Mouse (Mus musculus) CH12.LX (cell line): ENCODE data around the gene Grin3b.

ENCODE experiments used
- CTCF ChIP-seq, 2 experiments: IDR thresholded peaks in 1 of 2; conservative IDR thresholded peaks in 1 of 2; 2 replicates each; pipeline ENCODE4 v1.5.1; 2011 to 2012; ENCODE audit warnings: low read depth in 2 of 2, low read length in 2 of 2, improper control_type of control experiment in 1 of 2, inconsistent platforms in 1 of 2, mild to moderate bottlenecking in 1 of 2, moderate library complexity in 1 of 2
- E2F4 ChIP-seq: IDR thresholded peaks from 2 replicates; pipeline ENCODE4 v1.6.1; 2011; ENCODE audit warnings: low read depth, low read length, improper control_type of control experiment; ENCODE audit not compliant: insufficient replicate concordance
- ELF1 ChIP-seq: IDR thresholded peaks from 2 replicates; pipeline ENCODE4 v1.6.1; 2014; ENCODE audit warnings: low read depth, mild to moderate bottlenecking, inconsistent platforms, low read length, improper control_type of control experiment
- EP300 ChIP-seq: IDR thresholded peaks from 2 replicates; pipeline ENCODE4 v1.6.1; 2011; ENCODE audit warnings: low read length, improper control_type of control experiment
- IRF4 ChIP-seq: IDR thresholded peaks from 2 replicates; pipeline ENCODE4 v1.6.1; 2014; ENCODE audit warnings: low read depth, mild to moderate bottlenecking, inconsistent platforms, low read length, improper control_type of control experiment
- KAT2A ChIP-seq: IDR thresholded peaks from 2 replicates; pipeline ENCODE4 v1.6.1; 2012; ENCODE audit warnings: low read length, improper control_type of control experiment, inconsistent platforms; ENCODE audit not compliant: insufficient replicate concordance
- MEF2A ChIP-seq: IDR thresholded peaks from 2 replicates; pipeline ENCODE4 v1.6.1; 2014; ENCODE audit warnings: low read depth, mild to moderate bottlenecking, inconsistent platforms, low read length, improper control_type of control experiment, borderline replicate concordance
- NRF1 ChIP-seq: IDR thresholded peaks from 2 replicates; pipeline ENCODE4 v1.6.1; 2014; ENCODE audit warnings: low read depth, mild to moderate bottlenecking, inconsistent platforms, low read length, improper control_type of control experiment, moderate library complexity
- POLR2A ChIP-seq: IDR thresholded peaks from 2 replicates; pipeline ENCODE4 v1.6.1; 2011; ENCODE audit warnings: low read depth, mild to moderate bottlenecking, improper control_type of control experiment, low read length
- TCF12 ChIP-seq: IDR thresholded peaks from 2 replicates; pipeline ENCODE4 v1.6.1; 2014; ENCODE audit warnings: low read depth, mild to moderate bottlenecking, inconsistent platforms, low read length, improper control_type of control experiment
- ZC3H11A ChIP-seq: IDR thresholded peaks from 2 replicates; pipeline ENCODE4 v1.6.1; 2012; ENCODE audit warnings: low read depth, mild to moderate bottlenecking, inconsistent platforms, low read length, improper control_type of control experiment
- ZKSCAN1 ChIP-seq: IDR thresholded peaks from 2 replicates; pipeline ENCODE4 v1.6.1; 2012; ENCODE audit warnings: low read depth, inconsistent platforms, low read length, improper control_type of control experiment, borderline replicate concordance
- ZMIZ1 ChIP-seq: IDR thresholded peaks from 2 replicates; pipeline ENCODE4 v1.6.1; 2012; ENCODE audit warnings: low read depth, mild to moderate bottlenecking, inconsistent platforms, low read length, improper control_type of control experiment

DNA sequence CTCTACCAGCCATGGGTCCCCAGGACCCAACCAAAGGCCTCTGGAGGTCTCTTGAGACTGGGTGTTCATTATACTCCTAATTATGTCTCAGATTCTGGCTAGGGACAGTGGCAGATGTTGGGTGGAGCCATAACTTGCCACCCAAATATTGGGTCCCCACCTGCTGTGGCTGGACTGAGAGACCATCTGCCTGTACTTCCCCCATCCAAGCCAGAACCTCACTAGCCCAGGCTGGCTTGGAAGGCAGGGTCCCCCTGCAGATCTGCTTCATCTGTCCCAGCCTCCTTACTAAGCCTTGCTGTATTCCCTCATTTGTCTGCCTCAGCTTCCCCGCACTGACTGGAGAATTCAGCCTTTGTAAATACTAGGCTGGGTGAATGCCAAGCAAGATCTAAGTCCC is 2.3 kb upstream of the Grin3b start:
- TF ChIP-seq ZC3H11A (no peak), ELF1 (no peak), CTCF (conservative IDR thresholded peaks at IDR 0.05 in 1 of 2, IDR thresholded peaks at IDR 0.05 in 1 of 2; ENCODE audit: low read depth in 2 of 2, low read length in 2 of 2) (no peak), MEF2A (no peak), ZKSCAN1 (no peak), IRF4 (no peak), NRF1 (no peak), KAT2A (no peak), TCF12 (no peak), ZMIZ1 (no peak), POLR2A (0 out of 2 replicates have a peak, but pooled peaks have one; percentile 32), E2F4 (no peak), EP300 (no peak)
